Mouse (Mus musculus) heart, embryonic 14.5 days (tissue): ENCODE measurements around the gene Dennd2c. TPM values are rescaled to one million over a fixed set of nuclear protein-coding genes. Genes with fewer than 3 reads are reported as not detected.

Source experiments
- ATAC-seq: fragments of 200-750 bp; cut with Nextera tagmentation; 2 replicates; pipeline ENCODE4 v1.8.0; 2017; ENCODE audit warnings: low read depth, moderate TSS enrichment; ENCODE audit not compliant: insufficient number of reproducible peaks, insufficient read depth, low FRiP score
- H3K27ac ChIP-seq, 2 experiments: fragments of 200-500 bp in 1 of 2; fragments of 300-500 bp in 1 of 2; sonication (generic) in 1 of 2; replicated peaks in 1 of 2; 2 replicates each; pipeline ENCODE4 v1.5.1; 2012 to 2014; ENCODE audit warnings: low read depth in 2 of 2, low read length in 2 of 2, control low read depth in 1 of 2, mild to moderate bottlenecking in 1 of 2, mixed read lengths in 1 of 2; ENCODE audit not compliant: control insufficient read depth in 1 of 2, insufficient read depth in 1 of 2
- H3K27me3 ChIP-seq: fragments of 300-500 bp; sonication (generic); 2 replicates; pipeline ENCODE4 v1.6.1; 2014; ENCODE audit warnings: mild to moderate bottlenecking, low read length, control low read depth; ENCODE audit not compliant: control insufficient read depth, insufficient read depth
- H3K36me3 ChIP-seq: fragments of 300-500 bp; sonication (generic); 2 replicates; pipeline ENCODE4 v1.6.1; 2014; ENCODE audit warnings: mild to moderate bottlenecking, control low read depth, low read length, mixed read lengths; ENCODE audit not compliant: control insufficient read depth, insufficient read depth
- H3K4me1 ChIP-seq, 2 experiments: fragments of 200-500 bp in 1 of 2; fragments of 300-500 bp in 1 of 2; sonication (generic) in 1 of 2; 2 replicates each; pipeline ENCODE4 v1.6.1; 2012 to 2014; ENCODE audit warnings: low read length in 2 of 2, control low read depth in 1 of 2, mixed read lengths in 1 of 2; ENCODE audit not compliant: control insufficient read depth in 2 of 2, insufficient read depth in 2 of 2
- H3K4me2 ChIP-seq: fragments of 300-500 bp; sonication (generic); 2 replicates; pipeline ENCODE4 v1.6.1; 2014; ENCODE audit warnings: mild to moderate bottlenecking, low read length
- H3K4me3 ChIP-seq, 2 experiments: fragments of 200-500 bp in 1 of 2; fragments of 300-500 bp in 1 of 2; sonication (generic) in 1 of 2; 2 replicates each; pipeline ENCODE4 v1.5.1; 2012 to 2014; ENCODE audit warnings: low read length in 2 of 2, mild to moderate bottlenecking in 2 of 2, control low read depth in 1 of 2, low read depth in 1 of 2, moderate library complexity in 1 of 2; ENCODE audit not compliant: control insufficient read depth in 1 of 2, insufficient read depth in 1 of 2
- H3K9ac ChIP-seq: fragments of 300-500 bp; sonication (generic); 2 replicates; pipeline ENCODE4 v1.6.1; 2014; ENCODE audit warnings: mild to moderate bottlenecking, low read length
- H3K9me3 ChIP-seq: fragments of 300-500 bp; sonication (generic); 2 replicates; pipeline ENCODE4 v1.6.1; 2016; ENCODE audit warnings: low read length, control low read depth; ENCODE audit not compliant: control insufficient read depth
- WGBS: fragments of 180-500 bp; shearing (Covaris S2); extraction: QIAGEN DNeasy Blood & Tissue Kit; methylation state at CpG from one replicate; pipeline ENCODE4 v1.1.7; 2014; 5-methylcytosine and 5-hydroxymethylcytosine counted together
- polyA plus RNA-seq: library from polyadenylated mRNA; unstranded; fragments of >200 nt; fragmentation: Nextera tagmentation; extraction: Ambion mirVana; gene quantifications from 2 replicates; pipeline ENCODE4 v1.2.1, GENCODE M21; 2014

Dennd2c gene
- polyA plus RNA-seq, 1 experiment from 2014 or later = 3.4 TPM

DNA sequence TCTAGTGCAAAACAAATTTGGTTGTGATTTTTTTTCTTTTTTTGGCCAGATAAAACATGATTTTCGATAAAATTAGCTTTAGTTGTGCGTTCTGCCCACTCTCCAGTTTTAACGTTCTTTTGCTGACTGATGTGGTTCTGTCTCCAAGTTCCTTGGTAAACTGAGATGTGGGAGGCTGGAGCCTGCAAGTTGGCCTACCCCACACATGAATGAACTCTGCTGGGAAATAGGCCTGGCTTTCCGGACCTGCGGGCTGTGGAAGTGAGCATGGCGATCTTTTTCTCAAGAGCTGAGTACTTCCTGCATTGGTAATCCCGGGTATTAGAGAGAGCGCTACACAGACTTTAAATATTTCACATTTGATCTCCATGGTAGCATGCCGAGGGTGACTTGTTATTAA is 26.5 kb upstream of the Dennd2c start:
- Histone ChIP-seq H3K9me3 (no peaks in the 10 kb centered on the region), H3K27ac (no peak overlapping the region), H3K4me2 (no peak overlapping the region), H3K27me3 (no peaks in the 10 kb centered on the region), H3K4me3 (no peak overlapping the region), H3K36me3 (no peaks in the 10 kb centered on the region), H3K9ac (no peak overlapping the region), H3K4me1 (peaks cover 1 to 2% of the 10 kb centered on the region in 2 experiments; a peak in 3 of 4 replicates)
- no peak for ATAC-seq
- WGBS = 84% methylated on average over 9 of the region's 9 CpGs

DNA sequence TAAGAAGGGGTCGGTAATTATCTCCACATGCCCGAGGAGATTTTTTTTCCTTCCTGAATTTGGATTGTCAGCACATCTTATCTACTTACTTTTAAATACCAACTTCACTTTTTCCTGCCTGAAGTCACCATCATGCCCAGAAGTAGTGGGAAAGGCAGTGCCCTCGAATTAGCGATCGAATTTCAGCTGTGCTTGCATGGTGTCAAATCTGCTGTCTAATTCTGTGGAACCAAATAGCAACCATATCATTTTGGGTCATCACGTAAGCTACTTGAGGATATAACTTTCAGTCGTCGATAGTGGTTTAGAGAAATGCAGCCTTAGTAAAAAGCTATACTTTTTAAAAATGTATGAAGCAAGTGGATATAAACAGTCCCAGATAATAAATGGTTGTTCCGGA is 25.9 kb upstream of the Dennd2c start:
- Histone ChIP-seq H3K36me3 (no peaks in the 10 kb centered on the region), H3K27ac (no peak overlapping the region), H3K4me3 (no peak overlapping the region), H3K4me2 (no peak overlapping the region), H3K4me1 (peaks cover 5 to 7% of the 10 kb centered on the region in 2 experiments), H3K9ac (no peak overlapping the region), H3K9me3 (no peaks in the 10 kb centered on the region), H3K27me3 (no peaks in the 10 kb centered on the region)
- WGBS = 80% methylated on average over 9 of the region's 9 CpGs
- ATAC-seq = no peak

DNA sequence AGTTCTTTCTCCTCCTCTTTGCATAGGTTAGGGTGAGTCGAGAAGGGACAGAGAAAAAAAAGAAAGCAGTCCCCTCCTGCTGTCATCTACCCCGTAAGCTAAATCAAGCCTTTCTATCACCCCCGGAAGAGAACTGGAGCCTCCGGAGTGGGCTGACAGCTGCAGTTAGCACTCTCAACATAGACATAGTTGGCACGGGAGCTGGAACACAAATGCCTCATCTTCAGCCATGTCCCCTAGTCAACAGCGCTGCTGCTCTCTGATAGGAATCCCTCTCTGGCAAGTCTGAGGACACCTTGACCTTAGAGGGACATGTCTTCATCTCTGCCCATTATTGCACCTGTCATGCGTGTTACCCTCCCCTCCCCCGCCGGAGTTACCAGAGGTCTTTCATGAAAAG is 23.1 kb upstream of the Dennd2c start:
- H3K27me3 ChIP-seq = no peaks in the 10 kb centered on the region
- no peak overlapping the region for H3K27ac ChIP-seq
- WGBS = 65% methylated on average over 9 of the region's 9 CpGs
- H3K4me3 ChIP-seq = no peak overlapping the region
- H3K9ac ChIP-seq = no peak overlapping the region
- H3K4me2 ChIP-seq = no peak overlapping the region
- ATAC-seq = no peak
- no peaks in the 10 kb centered on the region for H3K9me3 ChIP-seq
- H3K36me3 ChIP-seq = no peaks in the 10 kb centered on the region
- peaks cover 11 to 23% of the 10 kb centered on the region in 2 experiments for H3K4me1 ChIP-seq

DNA sequence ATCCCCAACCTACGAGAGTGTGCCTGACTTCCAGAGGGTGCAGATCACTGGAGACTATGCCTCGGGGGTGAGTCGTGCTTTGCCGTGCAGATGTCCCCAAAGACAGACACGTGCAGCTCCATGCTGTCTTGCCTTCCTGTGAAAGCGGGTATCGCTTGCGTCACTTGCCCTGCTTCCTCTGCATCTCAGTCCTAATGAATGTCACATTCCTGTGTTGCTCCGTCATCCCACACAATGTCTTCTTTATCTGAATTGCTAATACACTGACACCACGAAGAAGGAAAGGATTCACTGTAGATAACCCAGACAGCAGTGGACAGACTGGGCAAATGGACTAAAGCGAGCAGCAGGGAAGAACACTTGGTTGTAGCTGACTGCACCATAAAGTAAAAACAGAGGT is 21.4 kb upstream of the Dennd2c start:
- ATAC-seq = no peak

DNA sequence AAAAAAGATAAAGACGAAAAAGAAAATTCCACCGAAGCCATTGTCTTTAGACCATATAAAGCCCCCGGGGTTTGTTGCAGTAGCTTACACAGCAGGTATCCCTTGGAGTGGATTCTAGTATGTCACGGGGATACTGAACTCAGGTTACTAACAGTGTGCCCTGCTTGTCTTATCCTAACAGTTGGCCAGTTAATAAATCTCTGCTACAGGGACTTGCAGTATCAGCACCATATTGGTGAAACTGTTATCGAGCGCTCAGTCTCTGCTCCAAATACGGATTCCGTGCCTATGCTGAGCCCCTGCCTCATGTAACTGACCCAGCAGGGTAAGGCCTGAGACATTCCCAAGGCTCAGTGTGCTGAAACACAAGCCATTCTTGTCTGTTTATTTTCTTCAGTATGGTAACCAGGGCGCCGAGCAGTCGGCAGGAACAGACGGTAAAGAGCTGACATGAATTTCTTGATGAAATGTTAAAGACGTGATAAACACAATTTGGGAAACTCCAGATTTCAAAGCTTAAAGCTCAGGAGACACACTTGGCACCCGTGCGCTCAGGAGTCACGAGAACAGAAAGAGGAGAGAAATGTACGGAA is 20.4 kb upstream of the Dennd2c start:
- peaks cover 11 to 23% of the 10 kb centered on the region in 2 experiments for H3K4me1 ChIP-seq
- no peak overlapping the region for H3K27ac ChIP-seq
- no peak for ATAC-seq
- no peak overlapping the region for H3K4me3 ChIP-seq
- H3K4me2 ChIP-seq = no peak overlapping the region
- H3K9me3 ChIP-seq = no peaks in the 10 kb centered on the region
- WGBS = 77% methylated on average over 17 of the region's 17 CpGs
- no peaks in the 10 kb centered on the region for H3K36me3 ChIP-seq
- H3K27me3 ChIP-seq = no peaks in the 10 kb centered on the region
- H3K9ac ChIP-seq = no peak overlapping the region

More for the DNA sequence above, 21.4 kb upstream of the Dennd2c start:
- Histone ChIP-seq H3K27ac (no peak overlapping the region), H3K4me3 (no peak overlapping the region), H3K4me1 (peaks cover 11 to 23% of the 10 kb centered on the region in 2 experiments), H3K27me3 (no peaks in the 10 kb centered on the region), H3K36me3 (no peaks in the 10 kb centered on the region), H3K4me2 (no peak overlapping the region), H3K9me3 (no peaks in the 10 kb centered on the region), H3K9ac (no peak overlapping the region)
- 36% methylated on average over 11 of the region's 11 CpGs for WGBS

DNA sequence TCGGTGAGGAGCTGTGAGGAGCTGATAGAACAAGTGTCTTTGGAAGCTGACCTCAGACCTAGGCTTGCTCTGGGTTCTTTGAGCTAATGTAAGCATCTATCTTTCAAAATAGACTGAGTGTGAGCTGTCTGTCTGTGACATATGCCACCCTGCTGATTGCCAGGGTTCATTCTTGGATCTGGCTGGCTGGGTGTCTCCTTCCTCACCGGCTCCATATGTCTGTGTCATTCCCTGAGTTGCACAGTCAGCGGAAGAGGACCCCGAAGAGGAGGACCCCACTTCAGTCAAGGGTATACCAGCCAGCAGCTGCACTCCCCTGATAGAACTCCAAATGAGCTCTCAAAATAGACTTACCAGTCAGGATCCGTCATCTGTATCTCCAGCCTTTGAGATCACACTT is 19.6 kb upstream of the Dennd2c start:
- no peak for ATAC-seq
- Histone ChIP-seq H3K4me3 (no peak overlapping the region), H3K9ac (no peak overlapping the region), H3K4me1 (peaks cover 11 to 23% of the 10 kb centered on the region in 2 experiments), H3K27ac (peak overlapping the region in 1 of 2 experiments; percentile 24; a peak in 1 of 4 replicates), H3K27me3 (no peaks in the 10 kb centered on the region), H3K36me3 (no peaks in the 10 kb centered on the region), H3K4me2 (no peak overlapping the region), H3K9me3 (no peaks in the 10 kb centered on the region)
- 32% methylated on average over 5 of the region's 5 CpGs for WGBS

DNA sequence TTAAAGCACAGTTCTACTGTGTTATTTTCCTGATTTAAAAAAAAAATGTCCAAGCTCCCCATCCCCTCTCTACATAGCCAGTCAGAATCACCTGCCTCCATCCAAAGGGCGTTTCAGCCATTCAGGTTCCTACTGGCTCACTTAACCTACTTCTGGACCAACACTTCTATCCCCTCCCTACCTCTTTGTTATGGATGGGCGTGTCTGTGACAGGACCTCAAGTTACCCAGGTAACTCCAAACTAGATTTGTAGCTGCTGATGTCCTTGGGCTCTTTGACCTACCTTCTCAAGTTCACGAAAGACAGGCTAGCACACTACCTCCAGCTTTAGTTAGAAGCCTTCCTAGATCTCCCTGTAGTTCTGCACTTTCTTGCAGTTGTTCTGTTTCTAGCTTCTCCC is 16.4 kb upstream of the Dennd2c start:
- no peak overlapping the region for H3K4me2 ChIP-seq
- H3K4me3 ChIP-seq = no peak overlapping the region
- no peaks in the 10 kb centered on the region for H3K36me3 ChIP-seq
- H3K9me3 ChIP-seq = no peaks in the 10 kb centered on the region
- no peak overlapping the region for H3K27ac ChIP-seq
- no peak overlapping the region for H3K9ac ChIP-seq
- H3K27me3 ChIP-seq = no peaks in the 10 kb centered on the region
- H3K4me1 ChIP-seq = peaks cover 9 to 21% of the 10 kb centered on the region in 2 experiments
- no peak for ATAC-seq
- WGBS = 67% methylated on average over 3 of the region's 3 CpGs

DNA sequence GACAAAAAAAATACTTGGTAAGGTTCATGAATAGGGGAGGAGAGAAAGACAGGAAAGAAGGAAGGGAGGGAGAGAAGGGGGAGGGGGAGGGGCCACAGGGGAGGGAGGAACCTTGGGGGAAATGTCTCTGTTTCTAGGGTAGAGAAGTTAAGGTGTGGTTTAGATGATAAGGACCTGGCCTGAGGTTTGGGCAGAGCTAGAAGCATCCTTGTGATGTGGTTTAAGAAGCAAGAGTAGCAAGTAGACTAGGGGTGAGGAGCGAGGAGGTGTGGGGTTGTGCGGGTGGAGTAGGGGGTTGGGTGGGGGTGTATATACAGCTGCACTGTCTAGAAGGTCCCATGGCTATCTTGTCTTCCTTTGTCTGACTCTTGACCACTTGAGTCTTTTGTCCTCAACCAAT is 10.7 kb upstream of the Dennd2c start:
- 92% methylated on average over 2 of the region's 2 CpGs for WGBS
- no peak overlapping the region for H3K4me2 ChIP-seq
- ATAC-seq = no peak

More for the DNA sequence above, 10.7 kb upstream of the Dennd2c start:
- H3K4me3 ChIP-seq = no peak overlapping the region
- no peak overlapping the region for H3K27ac ChIP-seq
- no peak overlapping the region for H3K9ac ChIP-seq
- H3K9me3 ChIP-seq = no peaks in the 10 kb centered on the region
- H3K27me3 ChIP-seq = no peaks in the 10 kb centered on the region
- H3K4me1 ChIP-seq = no peaks in the 10 kb centered on the region
- no peaks in the 10 kb centered on the region for H3K36me3 ChIP-seq
